Mouse (Mus musculus) liver, postnatal 0 days (tissue): ENCODE measurements around the gene Syn3.

Source experiments
- CTCF ChIP-seq: sonication (generic); IDR thresholded peaks from 2 replicates; pipeline ENCODE4 v1.5.1; 2016; ENCODE audit warnings: antibody characterized with exemption, low read depth
- EP300 ChIP-seq: IDR thresholded peaks from 2 replicates; pipeline ENCODE4 v1.6.1; 2016; ENCODE audit warnings: antibody characterized with exemption, low read depth, mild to moderate bottlenecking

DNA sequence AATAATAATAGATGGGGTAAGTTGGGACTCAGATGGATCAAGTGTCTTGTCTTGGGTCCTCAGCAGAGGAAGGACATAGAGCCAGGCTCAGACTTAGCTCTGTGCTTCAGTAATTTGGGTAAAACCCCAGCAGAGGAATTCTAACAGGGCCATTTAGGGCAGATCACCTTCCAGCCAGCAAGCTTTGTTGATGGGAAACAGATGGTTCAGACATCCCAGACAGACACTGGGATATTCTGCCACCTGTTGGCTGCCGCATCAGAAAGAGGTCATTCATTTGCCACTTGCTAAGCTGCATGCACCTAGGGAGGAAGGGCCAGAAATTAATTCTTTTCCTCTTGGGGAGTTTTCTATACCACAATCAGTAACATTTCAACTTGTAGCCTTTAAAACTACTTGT is 176.7 kb downstream of the Syn3 start:
- no peak for TF ChIP-seq EP300
- no peak for TF ChIP-seq CTCF
